Mouse (Mus musculus) v-Abl transformed pro-B cells (cell line): Measurements from ENCODE around the gene Qrfpr.

Experiments
- in situ Hi-C, 2 experiments: fragments of 400-800 bp; cut with MboI; formaldehyde crosslinking; loops; one replicate each; pipeline ENCODE4 v1.15.1; 2025; ENCODE audit not compliant: unreplicated experiment in 2 of 2

The Qrfpr gene

DNA sequence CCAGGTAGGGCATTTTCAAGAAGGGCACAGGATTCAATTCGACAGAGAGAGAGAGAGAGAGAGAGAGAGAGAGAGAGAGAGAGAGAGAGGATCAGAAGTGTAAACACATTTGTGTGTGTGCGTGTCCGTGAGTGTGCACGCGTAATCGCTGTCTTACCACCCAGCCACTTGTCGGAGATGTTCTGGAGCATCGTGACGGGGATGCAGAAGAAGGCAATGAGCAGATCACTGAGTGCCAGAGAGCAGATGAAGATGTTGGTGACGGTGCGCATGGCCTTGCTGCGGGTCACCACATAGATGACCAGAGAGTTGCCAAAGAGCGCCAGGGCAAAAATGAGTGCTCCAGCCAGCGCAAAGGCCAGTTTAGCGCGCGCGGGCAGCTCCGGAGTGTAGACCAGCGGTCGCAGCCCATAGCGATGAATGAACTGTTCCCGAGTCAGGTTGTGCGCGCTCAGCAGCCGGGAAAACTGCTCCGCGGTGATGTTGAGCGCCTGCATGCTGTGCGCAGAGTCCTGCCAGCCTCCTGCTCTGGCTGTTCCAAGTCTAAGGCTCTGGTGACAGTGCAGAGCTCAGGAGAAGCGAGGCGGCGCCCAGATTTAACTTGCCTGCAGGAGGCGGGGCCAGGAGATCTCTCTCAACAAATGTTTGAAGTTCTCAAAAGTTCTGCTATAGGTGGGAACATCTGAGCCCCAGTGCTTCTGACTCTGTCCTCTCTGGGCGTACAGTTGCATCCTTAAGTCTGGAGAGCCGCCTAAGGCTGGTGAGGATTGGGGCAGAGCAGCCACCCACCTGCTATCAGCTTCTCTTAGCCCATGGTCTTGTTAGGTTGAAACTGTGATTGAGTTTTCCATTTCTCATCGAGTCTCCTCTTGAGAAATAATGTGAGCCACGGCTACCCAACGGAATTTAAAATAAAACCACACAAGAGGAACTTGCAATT lies at the start of gene Qrfpr:
Gene Qrfpr, minus strand, starts transcription at position 571 of the 940 bp plus-strand sequence.
- in situ Hi-C loops: no loop called here

DNA sequence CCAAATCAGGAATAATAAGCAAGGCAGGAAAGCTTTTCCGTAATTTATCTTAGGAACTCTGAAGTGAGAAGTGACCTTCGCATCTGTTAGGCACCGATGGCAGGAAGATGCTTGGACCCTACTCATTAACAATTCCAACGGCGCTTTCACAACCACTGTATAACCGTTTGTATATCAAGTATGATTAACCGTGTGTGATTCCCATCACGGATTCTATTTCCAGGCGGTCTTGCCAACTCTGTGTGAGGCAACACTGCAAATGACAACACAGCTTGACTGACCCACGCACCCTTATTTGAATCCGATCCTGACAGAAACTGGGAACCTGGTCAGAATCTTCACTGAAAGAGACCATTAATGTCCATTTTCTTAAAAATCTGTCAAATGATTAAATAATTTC lies 41.8 kb upstream of the Qrfpr start:
- in situ Hi-C loops: no loop called here

DNA sequence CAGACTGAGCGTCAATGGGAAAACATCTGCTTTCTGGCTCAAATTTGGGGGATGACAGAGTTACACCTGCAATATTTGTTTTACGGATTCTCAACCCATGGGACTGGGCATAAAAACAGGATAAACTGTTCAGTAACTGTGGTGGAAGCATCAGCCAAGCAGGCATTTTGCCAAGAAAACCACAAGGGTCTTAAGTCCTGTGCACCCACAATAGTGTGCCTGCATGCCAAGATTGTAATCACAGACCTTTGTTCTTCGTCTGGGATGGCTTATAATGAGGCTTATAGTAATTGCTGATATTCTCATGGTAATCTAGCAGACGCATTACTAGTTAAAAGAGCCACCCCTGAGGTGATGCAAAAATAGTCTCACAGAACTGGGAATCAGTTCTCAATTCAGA lies 41.2 kb upstream of the Qrfpr start:
- in situ Hi-C loops: no loop called here

DNA sequence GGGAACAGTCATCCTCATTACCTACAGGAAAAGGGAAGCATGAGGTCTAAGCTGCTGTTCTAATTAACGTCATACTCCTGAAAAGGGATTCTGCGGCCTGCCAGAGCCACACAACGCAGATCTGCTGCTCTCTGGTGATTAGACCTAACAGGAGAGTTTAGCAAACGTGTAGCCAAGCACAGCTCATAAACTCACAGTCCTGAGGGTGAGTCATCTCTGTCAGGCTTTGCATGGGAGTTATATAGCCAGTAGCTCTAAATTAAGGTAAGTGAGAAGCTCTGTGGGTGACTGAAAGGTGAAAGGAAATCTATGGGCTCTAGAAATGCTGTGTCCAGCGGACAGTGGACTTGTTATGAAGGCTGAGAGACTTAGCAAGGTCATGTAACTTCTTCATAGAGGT lies 28.5 kb upstream of the Qrfpr start:
- in situ Hi-C loops: no loop called here

DNA sequence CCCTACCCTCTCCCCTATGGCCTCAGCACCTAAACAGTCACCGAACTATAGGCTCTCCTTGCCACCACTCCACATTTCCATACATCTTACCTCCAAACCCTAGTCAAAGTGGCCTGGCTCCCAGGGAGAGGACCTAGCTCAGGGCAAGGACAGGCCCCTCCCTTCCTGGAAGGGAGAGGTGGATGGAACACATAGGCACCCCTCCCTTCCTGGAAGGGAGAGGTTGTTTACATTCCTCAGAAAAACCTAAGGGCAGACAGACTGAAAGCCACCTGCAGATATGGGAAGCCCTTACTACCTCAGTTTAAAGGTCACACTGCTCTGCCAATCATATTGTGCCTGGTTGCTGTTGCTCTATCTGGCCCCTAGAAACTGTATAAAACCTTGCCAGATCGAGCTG lies 26.3 kb upstream of the Qrfpr start:
- in situ Hi-C loops: no loop called here

DNA sequence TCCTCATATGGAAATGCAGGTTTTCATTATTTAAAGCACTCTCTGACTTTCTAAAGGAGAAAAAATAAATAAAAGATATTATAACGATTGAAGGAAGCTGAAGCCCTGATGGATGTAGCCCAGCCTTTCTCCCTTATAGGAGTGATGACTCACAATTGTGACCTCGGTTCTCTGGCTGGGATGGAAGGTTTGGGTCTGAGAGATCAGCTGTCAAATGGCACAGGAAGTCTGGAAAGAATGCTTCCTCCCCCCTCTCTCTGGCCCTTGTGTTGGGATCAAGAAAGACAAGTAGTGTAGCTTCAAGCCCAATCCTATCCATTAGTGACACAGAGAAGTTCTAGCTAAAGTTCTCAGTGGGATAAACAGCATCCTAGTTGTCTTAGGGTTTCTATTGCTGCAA lies 7.8 kb upstream of the Qrfpr start:
- in situ Hi-C loops: no loop called here

DNA sequence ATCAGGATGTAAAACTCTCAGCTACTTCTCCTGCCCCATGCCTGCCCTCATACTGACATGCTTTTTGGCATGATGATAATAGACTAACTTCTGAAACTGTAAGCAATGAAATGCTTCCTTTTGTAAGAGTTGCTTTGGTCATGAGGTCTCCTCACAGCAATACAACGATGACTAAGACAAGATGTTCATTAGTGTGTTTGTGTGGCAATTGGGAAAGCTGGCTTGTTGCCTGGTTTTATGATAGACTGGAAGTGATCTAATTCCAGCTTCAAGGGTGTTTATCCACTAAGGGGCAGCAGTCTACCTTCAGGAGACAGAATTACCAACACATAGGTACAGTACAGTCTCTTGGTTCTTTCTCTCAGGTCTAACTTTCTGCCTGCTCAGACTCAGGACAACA lies 5.1 kb upstream of the Qrfpr start:
- in situ Hi-C loops: no loop called here

DNA sequence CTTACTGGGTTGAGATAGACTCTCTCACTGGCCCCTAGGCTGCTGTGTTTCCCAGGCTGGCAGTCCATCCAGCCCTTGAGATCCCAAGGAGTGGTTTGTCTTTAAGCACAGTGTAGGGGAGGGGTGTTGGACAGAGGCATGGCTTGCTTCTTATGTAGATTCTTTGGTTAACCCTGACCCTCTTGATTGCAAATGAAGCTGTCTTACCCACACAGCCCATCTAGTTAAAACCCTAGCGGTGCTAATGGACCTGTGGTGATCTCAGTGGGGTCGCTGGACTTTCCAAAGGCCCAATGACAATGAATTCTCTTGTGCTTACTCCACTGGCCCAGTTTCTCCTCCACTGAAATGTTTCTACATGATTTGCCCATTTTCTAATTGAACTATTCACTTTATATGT lies 1.2 kb upstream of the Qrfpr start:
- in situ Hi-C loops: no loop called here

DNA sequence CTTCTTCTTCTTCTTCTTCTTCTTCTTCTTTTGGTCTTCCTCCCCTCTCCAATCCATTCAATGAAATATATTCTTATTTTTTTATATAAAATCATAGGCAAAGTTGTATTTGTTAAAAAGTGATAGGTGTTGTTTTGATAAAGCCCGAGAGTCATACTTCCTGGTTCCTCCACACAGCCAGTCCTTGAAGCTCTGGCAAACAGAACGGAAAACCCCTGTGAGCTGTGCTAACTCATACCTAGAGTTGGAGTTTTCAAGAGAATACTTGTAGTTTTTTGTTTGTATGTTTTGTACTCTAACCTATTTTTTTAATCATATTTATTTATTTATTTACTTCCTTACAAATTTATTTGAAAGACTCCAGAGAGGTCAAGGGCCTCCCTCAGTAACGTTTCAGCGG lies 9.4 kb downstream of the Qrfpr start:
- in situ Hi-C loops: loop anchor here (5.0 to 10.0 kb wide), 2 partner anchors 122 to 230 kb away; no protein-coding TSS in a partner anchor

DNA sequence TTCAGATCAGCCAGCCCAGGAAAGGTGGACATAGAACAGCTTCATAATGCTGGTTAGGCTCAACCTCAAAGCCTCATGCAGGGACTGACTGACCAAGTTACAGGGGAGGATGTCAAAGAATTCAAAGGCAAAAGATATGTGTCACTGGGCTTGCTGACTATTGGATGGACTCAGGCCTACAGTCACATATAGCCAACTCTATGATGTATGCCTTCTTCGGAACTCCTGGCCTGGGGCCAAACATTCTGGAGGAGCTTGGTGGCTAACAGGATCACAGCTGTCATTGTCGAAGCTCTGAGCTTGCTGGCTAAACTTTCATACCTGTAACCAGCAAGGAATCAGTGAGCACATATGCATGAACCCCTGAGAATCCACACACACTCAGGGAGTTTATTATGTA lies 11.2 kb downstream of the Qrfpr start:
- in situ Hi-C loops: loop anchor here (5.0 to 10.0 kb wide), 2 partner anchors 124 to 231 kb away; no protein-coding TSS in a partner anchor

DNA sequence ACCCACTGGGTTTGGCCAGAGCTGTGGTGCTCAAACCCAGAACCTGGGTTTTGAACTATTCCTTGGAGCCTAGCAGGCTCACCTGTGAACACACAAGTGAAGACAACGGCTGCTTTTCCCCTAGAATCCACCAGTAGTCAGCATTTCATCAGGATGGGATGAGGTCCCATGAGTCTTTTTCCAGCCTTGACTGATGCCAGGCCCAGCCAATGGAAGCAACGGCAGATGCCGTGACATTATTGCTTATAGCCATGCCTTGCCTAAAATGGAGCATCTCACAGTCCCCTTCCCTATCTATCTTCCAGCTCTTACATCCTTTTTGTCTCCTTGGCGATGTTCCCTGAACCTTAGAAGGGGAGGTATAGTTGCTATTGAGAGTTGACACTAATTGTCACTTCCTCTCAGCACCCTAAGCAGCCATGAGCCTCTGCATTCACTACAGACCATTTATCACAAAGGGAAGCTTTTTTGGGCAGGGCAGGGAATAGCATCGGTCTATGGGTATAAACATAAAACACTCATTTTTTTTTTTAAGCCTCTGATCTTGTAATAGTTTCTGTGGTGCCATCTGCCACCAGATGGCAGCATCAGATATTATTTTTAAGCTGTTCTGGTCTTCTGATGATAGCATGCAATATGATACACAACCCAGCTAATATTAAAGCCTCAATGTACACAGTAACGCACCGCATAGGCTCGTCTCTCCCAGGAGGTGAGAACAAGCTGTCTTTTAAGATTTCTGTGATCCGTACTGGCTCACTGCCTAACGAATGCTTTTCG lies 12.1 kb downstream of the Qrfpr start:
- in situ Hi-C loops: loop anchor here (5.0 to 10.0 kb wide), 2 partner anchors 125 to 232 kb away; no protein-coding TSS in a partner anchor

DNA sequence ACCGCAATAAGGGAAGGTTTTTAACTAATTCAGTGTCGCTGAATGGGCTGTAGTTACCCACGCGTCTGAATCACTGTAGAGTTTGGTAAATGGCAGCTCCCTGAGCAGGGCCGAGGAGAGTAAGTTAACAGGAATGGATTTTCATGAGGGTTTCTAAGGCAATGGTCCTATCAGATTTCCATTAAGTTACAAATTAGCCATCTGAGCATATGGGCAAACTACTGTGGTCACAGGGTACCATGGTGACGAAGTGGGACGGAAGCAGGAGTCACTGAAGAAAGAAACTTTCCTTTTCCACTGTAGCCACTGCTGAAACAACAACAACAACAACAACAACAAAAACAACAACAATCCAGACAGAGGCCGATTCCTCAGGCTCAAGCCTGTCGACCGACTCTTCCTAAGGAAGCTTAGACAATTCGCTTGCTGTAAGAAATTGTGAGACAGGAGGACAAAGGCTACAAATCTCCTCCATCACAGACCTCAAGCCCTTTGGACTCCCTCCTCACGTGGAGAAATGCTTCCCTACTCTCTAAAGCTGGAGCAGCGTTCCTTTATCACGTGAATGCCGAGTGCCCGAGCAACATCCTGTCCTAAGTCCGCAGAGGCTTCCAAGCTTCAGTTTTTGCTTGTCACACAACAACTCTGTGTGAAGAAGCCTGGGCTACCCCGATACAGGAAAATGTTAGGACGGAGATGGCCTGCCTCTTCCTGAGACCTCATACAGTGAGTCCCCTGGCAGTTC lies 14.4 kb downstream of the Qrfpr start:
- in situ Hi-C loops: no loop called here

DNA sequence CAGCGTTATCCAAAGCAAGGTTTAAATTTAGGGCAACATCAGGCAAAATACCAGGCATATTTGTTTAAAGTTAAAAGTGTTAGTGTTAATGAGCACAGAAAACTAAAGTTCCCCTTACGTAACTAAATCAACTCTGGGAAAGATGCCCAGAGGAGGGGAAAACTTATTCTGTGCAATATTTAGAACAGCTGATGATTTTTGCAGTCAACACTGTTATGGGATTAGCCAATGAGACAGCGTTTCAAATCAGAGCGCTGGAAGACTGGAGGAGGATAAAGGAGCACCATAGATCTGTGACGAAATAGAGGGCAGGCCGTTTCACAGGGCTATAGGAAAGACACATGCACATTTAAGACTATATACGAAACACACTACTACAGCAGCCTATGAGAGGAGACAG lies 19.2 kb downstream of the Qrfpr start:
- in situ Hi-C loops: no loop called here

DNA sequence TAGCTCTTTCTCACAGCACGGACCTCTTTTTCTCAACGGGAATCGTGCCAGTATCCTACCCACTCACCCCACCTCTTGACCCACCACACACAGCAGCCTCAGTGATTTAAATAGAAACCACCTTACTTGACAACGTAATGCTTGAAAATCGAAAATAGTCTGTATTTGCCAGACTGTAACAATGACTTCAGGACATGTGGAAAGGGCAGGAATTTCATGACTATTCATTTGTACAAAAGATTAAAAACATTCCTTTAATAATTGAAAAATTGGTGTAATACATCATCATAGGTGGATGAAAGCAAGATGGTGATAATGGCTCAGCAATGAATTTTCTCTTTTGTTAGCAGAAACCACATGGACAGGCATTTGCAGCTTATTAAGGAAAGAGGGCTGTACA lies 21.0 kb downstream of the Qrfpr start:
- in situ Hi-C loops: no loop called here

DNA sequence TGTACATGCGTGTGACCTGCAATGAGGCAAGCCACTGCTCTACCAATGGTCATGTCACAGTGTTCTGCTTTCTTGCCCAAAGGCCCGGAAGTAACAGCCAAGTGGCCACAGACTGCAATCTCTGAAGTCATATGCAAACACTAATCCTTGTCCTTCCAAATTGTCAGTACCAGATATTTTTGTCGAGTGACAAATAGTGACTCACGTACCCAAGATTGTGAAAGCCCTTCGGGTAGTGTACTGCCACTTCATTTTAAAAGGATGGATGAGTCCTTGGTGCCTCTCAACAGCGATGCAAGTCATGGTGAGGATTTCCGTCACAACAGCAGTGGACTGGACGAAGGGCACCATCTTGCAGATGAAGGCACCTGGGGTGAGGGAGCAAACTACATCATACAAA lies 32.9 kb downstream of the Qrfpr start:
- in situ Hi-C loops: no loop called here

DNA sequence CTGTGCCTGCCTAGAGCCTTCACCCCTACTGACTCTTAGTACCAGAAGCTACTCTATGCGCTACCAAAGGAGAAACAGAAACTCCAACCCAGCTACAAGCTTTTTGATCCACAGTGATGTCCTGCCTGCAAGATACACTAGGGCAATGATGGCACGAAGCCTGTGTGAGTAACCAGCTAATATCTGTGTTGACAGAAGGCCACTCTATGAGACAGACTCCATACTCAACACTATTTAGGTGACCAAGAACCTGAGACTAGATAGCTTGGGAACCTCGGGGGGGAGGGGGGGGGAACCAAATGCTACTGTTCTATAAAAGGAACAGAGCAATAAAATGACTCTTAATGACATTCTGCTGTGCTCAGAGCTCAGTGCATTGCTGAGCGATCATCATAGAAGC lies 35.6 kb downstream of the Qrfpr start:
- in situ Hi-C loops: no loop called here

DNA sequence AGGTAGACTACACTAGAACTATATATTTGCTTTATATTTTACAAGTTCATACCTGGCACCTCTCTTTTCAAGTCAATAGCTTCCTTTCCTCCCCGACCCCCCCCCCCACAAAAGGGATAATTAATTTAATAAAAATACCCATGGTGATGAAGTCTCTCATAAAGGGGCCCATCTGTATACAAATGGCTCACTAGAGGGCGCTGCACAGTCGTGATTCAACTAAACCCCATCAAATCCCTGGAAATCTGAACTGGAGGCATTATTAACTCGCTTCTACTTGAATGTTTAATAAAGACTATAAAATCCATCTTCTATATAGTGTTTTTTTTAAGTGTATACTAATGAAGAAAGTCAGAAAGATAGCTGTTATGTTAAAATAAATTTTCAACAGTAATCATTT lies 40.6 kb downstream of the Qrfpr start:
- in situ Hi-C loops: loop anchor here in 1 of 2 experiments (5.0 kb wide), 1 partner anchor 316 kb away; no protein-coding TSS in a partner anchor

DNA sequence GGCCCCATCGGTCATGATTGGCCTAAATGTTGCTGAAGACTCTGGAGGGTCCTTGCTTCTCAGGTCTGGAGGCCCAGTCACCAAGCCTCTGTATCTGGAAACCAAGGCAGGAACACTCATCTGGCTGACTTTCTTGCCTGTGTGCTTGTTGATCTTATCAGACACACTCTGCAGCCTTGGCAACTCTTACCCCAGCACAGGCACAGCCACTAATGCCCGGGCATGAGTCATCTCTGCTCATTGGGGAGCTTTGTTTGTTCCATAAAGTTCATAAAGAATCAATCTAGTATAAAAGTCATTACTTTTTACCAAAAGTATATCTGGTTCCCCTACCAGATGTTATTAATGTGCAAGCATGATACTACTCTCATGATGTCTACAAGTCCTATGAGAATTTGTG lies 48.4 kb downstream of the Qrfpr start:
- in situ Hi-C loops: no loop called here

DNA sequence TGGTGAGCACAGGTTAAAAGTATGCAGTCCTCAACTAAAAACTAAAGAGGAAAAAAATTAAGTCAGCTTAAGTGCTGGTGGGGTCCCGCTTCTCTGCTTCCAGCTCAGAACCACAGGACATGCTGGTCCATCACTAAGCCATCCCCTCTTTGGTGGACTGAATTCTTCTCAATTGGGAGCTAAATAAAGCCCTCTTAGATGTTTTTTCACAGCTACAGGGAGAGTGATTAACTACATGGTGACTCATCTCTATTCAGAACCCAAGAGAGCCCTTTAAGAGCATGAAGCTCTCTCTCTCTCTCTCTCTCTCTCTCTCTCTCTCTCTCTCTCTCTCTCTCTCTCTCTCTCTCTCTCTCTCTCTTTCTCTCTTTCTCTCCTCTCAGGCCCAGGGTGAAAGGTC lies 50.8 kb downstream of the Qrfpr start:
- in situ Hi-C loops: no loop called here

DNA sequence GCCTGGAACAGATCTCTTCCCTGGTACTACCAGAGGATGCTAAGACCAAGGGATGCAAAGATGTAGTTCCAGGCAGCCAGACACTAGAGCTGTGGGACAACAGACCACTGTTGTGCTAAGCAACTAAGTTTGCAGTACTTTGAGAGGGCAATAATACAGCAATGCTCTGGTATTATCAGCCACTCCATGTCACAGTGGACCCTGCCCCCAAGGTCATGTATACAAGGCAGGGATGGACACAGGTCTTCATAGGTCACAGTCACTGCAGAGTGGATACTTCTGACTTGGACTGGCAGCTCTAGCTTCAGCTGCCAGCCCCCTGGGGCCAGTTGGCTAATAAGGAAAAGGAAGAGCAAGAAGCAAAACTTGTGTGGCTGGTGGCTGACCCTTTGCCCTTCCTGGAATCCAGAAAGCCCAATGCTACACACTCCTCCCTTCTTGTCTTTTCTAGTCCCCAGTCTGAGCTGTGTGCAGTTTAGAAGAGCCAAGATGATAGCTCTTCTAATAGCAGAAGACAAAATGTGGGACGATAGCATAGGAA lies 51.4 kb downstream of the Qrfpr start:
- in situ Hi-C loops: no loop called here

DNA sequence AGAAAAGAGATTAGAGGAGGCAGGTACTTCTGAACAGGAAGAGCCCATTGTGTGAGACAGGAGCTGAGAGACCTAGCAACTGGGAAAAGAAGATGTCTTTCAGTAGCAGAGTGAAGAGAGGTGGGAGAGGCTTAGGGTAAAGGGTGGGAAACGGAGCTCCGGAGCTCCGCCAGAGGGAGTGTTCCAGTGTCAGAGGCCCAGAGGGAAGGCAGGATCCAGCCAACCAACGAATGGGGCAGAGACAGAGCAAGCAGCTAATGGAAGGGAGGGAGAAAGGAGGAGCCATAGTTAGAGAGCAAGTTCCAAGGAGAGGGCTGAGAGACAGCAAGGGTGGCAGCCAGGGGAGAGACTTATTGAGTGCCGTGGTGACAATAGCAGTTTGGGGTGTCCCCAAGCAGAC lies 66.8 kb downstream of the Qrfpr start:
- in situ Hi-C loops: no loop called here
